Mouse (Mus musculus) cerebellum, adult 2 months (tissue): ENCODE measurements around the gene Lrrc36. TPM values are rescaled to one million over a fixed set of nuclear protein-coding genes. Genes with fewer than 3 reads are reported as not detected.

Experiments
- DNase-seq, 2 experiments: peaks; one replicate each; pipeline ENCODE4 v3.0.0; 2021
- H3K27ac ChIP-seq: fragments of 200-500 bp; 2 replicates; pipeline ENCODE4 v1.5.1; 2012; ENCODE audit warnings: low read length, control low read depth, inconsistent platforms; ENCODE audit not compliant: insufficient read depth
- H3K27me3 ChIP-seq: fragments of 200-500 bp; 2 replicates; pipeline ENCODE4 v1.6.1; 2012; ENCODE audit warnings: inconsistent platforms, mild to moderate bottlenecking, low read length, moderate library complexity; ENCODE audit not compliant: control insufficient read depth, insufficient read depth
- H3K4me1 ChIP-seq: fragments of 200-500 bp; 2 replicates; pipeline ENCODE4 v1.6.1; 2011; ENCODE audit warnings: low read length; ENCODE audit not compliant: control insufficient read depth, insufficient read depth
- H3K4me3 ChIP-seq: fragments of 200-500 bp; replicated peaks from 2 replicates; pipeline ENCODE3; 2011; ENCODE audit warnings: mild to moderate bottlenecking, low read depth, low read length, control low read depth; ENCODE audit not compliant: insufficient read depth
- CTCF ChIP-seq: fragments of 200-500 bp; IDR thresholded peaks from 2 replicates; pipeline ENCODE4 v1.5.1; 2011; ENCODE audit warnings: low read depth, mild to moderate bottlenecking, control low read depth, low read length, moderate library complexity, borderline replicate concordance; ENCODE audit not compliant: insufficient read depth
- POLR2A ChIP-seq: fragments of 200-500 bp; IDR thresholded peaks from 2 replicates; pipeline ENCODE4 v1.6.1; 2011; ENCODE audit warnings: low read length, control low read depth, borderline replicate concordance; ENCODE audit not compliant: insufficient read depth
- WGBS: fragments of 180-500 bp; shearing (Covaris S2); methylation state at CpG from one replicate; pipeline ENCODE4 v1.1.7; 2018; 5-methylcytosine and 5-hydroxymethylcytosine counted together
- polyA plus RNA-seq: library from polyadenylated mRNA; depleted of rRNA; stranded (reverse); fragments of >200 nt; gene quantifications from 2 replicates; pipeline ENCODE4 v1.2.3, GENCODE M21; 2012

Gene Lrrc36
- polyA plus RNA-seq, 1 experiment, result 0.65 TPM

DNA sequence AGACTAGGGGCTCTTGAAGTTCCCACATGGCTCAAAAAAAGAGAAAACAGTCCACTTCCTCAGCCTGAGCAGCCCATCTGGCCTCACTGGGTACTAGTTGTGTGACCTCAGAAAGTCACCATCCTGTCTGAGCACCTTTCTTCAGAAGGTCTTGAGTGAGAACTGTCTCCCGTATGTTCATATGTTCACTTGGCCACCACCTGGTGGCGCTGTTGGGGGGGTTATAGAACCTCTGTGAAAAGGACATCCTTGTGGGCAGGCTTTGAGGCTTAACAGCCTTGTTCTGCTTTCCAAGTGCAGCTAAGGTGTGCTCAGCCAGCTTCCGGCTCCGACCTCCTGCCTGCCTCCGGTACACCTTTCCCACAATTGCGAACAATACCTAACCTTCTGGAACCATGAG, 68.1 kb downstream of the Lrrc36 start:
- DNase-seq, result no peak
- H3K4me3 ChIP-seq, result no peak overlapping the region
- no peaks in the 10 kb centered on the region for H3K27me3 ChIP-seq
- H3K27ac ChIP-seq, result no peak overlapping the region
- no peaks in the 10 kb centered on the region for H3K4me1 ChIP-seq
- 72% methylated on average over 6 of the region's 6 CpGs for WGBS
- TF ChIP-seq POLR2A, result no peak
- peak; percentile 67 for TF ChIP-seq CTCF

DNA sequence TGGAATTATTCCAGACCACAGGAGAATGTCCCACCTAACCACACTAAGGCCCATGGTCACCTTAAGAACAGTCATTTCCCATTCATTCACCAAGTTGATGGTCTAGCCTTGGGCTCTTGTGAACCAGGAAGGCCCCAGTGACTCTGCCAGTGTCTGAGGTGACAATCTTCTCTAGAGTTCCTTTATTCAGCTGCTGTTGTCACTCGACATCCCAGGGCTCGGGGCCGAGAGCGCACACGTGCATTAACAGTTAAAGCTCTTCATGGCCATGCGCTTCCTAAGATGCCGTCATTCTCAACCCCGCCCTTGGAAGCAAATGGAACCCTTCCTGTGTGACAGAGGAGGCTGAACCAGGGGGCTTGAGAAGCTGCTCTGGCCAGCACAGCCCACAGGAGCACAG, 68.8 kb downstream of the Lrrc36 start:
- no peak for TF ChIP-seq POLR2A
- no peak for TF ChIP-seq CTCF
- Histone ChIP-seq H3K27ac (no peak overlapping the region), H3K27me3 (no peaks in the 10 kb centered on the region), H3K4me1 (no peaks in the 10 kb centered on the region), H3K4me3 (no peak overlapping the region)
- DNase-seq, result no peak
- 88% methylated on average over 8 of the region's 8 CpGs for WGBS

DNA sequence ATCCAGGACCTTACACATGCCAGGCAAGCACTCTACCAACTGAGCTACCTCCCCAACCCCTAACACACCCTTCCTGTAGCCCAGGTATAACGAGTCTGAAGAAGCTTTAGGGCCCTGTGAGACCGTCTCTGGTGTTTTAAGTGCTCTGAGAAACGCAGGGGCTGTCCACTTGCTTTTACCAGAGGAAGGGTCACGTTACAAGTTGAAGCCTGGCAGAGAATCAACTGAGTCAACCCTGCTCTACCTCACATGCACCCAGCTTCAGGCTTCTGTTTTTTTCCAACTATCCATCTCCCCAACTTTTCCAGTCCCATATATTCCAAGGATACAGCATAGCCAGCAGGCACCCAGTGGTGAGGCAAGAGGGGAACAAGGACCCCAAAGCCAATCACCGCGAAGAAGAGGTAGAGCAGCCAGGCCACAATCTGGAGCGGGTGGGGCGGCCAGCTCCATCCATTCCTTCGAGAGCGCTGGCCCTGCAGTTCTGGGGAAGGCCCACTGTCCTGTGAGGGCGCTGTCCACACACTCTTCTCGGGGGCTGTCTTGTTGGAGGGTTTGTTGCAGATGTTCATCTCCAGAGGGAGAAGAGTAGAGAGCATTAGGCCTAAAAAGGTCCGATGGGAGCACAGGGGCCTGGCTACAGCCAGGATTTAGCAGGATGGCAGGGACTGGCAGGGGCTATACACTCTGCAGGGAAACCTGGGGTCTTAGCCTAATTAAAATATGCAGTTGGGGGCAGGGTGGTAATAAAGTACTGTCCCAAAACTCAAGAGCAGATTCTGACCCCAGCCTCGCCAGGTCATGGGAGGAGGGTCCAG, 70.0 kb downstream of the Lrrc36 start:
- TF ChIP-seq POLR2A (no peak), CTCF (peak; percentile 67)
- Histone ChIP-seq H3K4me1 (no peaks in the 10 kb centered on the region), H3K27ac (no peak overlapping the region), H3K27me3 (no peaks in the 10 kb centered on the region), H3K4me3 (no peak overlapping the region)
- whole genome bisulfite sequencing, result 38% methylated on average over 14 of the region's 14 CpGs
- peak in 1 of 2 experiments; percentile 49 for DNase-seq

DNA sequence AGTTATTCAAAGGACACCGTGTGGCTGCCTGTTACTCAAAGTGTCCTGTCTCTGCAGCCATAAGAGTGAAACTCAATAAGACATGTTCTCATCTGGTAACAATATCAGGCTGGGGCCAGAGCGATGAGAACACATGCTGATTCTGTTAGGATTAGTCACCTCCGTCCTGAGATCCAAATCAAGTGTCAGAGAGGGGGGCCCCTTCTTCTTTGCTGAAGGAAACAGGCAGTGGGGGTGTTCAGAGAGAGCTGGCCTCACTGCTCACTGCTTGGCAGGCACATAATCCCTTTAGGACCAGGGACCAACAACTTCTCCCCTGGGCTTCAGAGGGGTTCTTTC, 70.6 kb downstream of the Lrrc36 start:
- no peak overlapping the region for H3K4me3 ChIP-seq
- H3K4me1 ChIP-seq, result no peaks in the 10 kb centered on the region
- TF ChIP-seq CTCF (no peak), POLR2A (no peak)
- 59% methylated on average over 3 of the region's 3 CpGs for WGBS
- H3K27me3 ChIP-seq, result no peaks in the 10 kb centered on the region
- no peak for DNase-seq
- H3K27ac ChIP-seq, result no peak overlapping the region

DNA sequence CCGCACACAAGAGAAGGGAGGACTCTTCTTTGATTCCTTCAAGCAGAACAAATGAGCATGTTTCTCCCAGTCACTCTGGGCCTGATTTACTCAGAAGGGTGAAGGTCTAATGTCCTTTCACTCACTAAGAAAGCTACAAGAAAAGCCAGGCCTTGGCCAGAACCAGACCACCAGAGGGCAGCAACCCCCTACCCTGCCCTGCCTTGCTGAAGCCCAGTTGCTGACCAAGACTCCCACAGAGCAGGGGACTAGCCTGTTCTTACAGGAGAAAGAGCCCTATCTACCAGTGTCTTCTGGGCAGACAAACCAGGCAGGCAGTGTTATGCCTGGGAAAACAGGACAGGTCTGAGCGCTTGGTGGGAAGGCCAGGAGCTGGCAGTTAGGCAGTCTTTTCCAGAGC, 71.0 kb downstream of the Lrrc36 start:
- no peaks in the 10 kb centered on the region for H3K27me3 ChIP-seq
- DNase-seq, result no peak
- H3K27ac ChIP-seq, result no peak overlapping the region
- H3K4me3 ChIP-seq, result no peak overlapping the region
- TF ChIP-seq POLR2A, result no peak
- TF ChIP-seq CTCF, result peak; percentile 25; the same call in 1 of the 2 replicates
- no peaks in the 10 kb centered on the region for H3K4me1 ChIP-seq
- WGBS, result 57% methylated on average over 2 of the region's 2 CpGs

DNA sequence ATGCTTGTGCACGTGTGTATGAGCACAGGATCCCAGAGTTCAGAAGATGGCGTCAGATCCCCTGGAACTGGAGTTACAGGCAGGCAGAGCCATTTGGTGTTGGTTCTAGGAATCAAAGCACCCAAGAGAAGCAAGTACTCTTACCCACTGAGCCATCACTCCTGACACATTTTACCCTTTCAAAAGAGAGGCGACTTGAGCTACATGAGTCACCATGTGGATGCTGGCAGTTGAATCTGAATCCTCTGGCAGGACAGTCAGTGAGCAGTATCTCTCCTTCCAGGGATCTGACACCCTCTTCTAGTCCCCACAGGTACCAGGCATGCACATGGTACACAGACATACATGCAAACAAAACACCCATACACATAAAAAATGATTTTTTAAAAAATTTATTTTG, 74.7 kb downstream of the Lrrc36 start:
- Histone ChIP-seq H3K4me3 (no peak overlapping the region), H3K27ac (no peak overlapping the region), H3K4me1 (no peaks in the 10 kb centered on the region), H3K27me3 (no peaks in the 10 kb centered on the region)
- 57% methylated on average over 3 of the region's 3 CpGs for WGBS
- TF ChIP-seq POLR2A (no peak), CTCF (no peak)
- DNase-seq, result no peak

DNA sequence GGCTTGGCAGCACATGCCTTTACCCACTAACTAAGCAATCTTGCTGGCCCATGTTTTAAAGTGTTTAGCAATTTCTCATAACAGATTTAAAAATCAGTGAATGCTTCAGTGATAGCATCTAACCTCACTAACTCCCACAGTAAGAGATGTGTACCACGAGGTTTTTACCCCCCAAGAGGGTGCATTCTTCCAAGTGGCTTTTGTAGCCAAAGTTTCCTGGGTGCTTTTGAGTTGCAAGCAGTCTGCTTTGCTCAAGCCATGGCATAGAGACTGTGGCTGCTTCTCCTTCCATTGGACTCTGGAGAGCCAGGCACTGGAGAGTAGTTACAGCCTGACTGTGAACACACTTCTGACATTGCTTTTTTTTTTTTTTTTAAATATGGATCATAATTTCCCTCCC, 75.9 kb downstream of the Lrrc36 start:
- H3K4me1 ChIP-seq, result no peaks in the 10 kb centered on the region
- 34% methylated on average over 1 of the region's 1 CpGs for WGBS
- H3K27ac ChIP-seq, result no peak overlapping the region
- H3K27me3 ChIP-seq, result no peaks in the 10 kb centered on the region
- no peak overlapping the region for H3K4me3 ChIP-seq
- TF ChIP-seq POLR2A, result no peak
- no peak for TF ChIP-seq CTCF
- DNase-seq, result no peak

DNA sequence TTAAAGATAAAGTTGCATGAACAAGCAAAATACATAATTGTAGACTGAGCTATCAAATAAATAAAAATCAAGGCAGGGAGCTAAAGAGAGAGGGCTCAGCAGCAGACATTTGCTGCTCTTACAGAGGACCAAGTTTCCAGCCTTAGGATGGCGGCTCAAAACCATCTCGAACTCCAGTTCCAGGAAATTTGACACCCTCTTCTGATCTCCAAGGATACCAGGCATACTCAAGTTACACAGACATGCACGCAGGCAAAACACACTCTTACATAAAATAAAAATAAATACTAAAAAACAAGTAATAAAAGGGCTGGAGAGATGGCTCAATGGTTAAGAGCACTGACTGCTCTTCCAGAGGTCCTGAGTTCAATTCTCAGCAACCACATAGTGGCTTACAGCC, 80.1 kb downstream of the Lrrc36 start:
- H3K4me1 ChIP-seq, result peaks cover 2% of the 10 kb centered on the region; the same call in 1 of the 2 replicates
- no peak for DNase-seq
- no peaks in the 10 kb centered on the region for H3K27me3 ChIP-seq
- no peak overlapping the region for H3K4me3 ChIP-seq
- H3K27ac ChIP-seq, result no peak overlapping the region
- 59% methylated on average over 3 of the region's 3 CpGs for WGBS
- TF ChIP-seq POLR2A, result no peak
- no peak for TF ChIP-seq CTCF

DNA sequence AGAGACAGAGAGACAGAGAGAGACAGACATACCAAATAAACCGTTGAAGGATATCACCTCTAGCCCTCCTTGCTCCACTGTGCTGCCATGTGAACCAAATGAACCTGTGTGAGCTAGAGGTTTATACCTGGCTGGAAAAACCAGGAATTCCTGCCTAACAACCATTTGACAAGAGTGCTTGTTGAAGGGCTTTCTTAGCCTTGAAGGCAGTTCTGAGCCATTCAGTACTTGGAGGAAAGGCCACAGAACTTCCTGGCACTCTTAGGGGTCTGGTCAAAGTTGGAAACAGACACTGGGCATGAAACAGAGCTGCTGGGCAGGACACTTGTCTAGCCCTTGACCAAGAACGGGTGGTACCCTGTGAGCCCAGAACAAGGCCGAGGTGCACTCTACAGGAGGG, 81.2 kb downstream of the Lrrc36 start:
- no peak for DNase-seq
- TF ChIP-seq POLR2A, result no peak
- TF ChIP-seq CTCF, result no peak
- Histone ChIP-seq H3K4me1 (peaks cover 2% of the 10 kb centered on the region; the same call in 1 of the 2 replicates), H3K27me3 (no peaks in the 10 kb centered on the region), H3K4me3 (no peak overlapping the region), H3K27ac (no peak overlapping the region)
- 68% methylated on average over 3 of the region's 3 CpGs for WGBS
